Mouse (Mus musculus) olfactory bulb, adult 2 months (tissue): ENCODE data around the gene Kalrn.

ENCODE experiments used
- CTCF ChIP-seq: fragments of 200-500 bp; IDR thresholded peaks from 2 replicates; pipeline ENCODE4 v1.5.1; 2012; ENCODE audit warnings: low read depth, mild to moderate bottlenecking, low read length, moderate library complexity; ENCODE audit not compliant: insufficient read depth
- POLR2A ChIP-seq: fragments of 200-500 bp; IDR thresholded peaks from 2 replicates; pipeline ENCODE4 v1.6.1; 2012; ENCODE audit warnings: mild to moderate bottlenecking, low read depth, low read length, moderate library complexity; ENCODE audit not compliant: insufficient read depth

DNA sequence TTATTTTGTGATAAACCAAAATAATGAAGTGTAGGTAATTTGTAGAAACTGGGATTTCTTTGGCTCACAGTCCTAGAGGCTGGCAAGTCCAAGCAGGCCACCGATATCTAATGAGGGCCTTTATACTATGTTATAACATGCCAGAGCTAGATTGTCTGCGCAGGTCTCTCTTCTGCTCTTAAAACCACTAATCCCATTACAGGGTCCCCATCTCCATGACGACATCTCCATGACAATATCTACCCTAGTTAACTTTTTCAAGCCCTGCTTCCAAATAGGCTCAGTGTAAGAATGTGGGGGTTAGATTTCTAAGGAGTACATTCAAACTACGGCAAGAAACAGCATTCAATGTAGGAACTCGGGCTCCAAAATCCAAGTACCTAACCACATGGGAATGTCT, 143.2 kb downstream of the Kalrn start:
- TF ChIP-seq CTCF (no peak), POLR2A (no peak)
